Mouse (Mus musculus): ENCODE data around the gene Slain2. TPM values are rescaled to one million over a fixed set of nuclear protein-coding genes. Genes with fewer than 3 reads are reported as not detected.

The Slain2 gene
- polyA plus RNA-seq, 1 experiment from 2014 or later: 11.8 TPM

GRCm38 (mm10) chr5:72974602-72975001, 60.5 kb downstream of the Slain2 start, which contains the start of gene Gm10135:
Gm10135 (minus strand) TSS chr5:72974702.
- Histone ChIP-seq H3K4me2 (replicated peaks; ENCODE audit: low read depth, low read length) (no peak within 1 kb of the TSS), H3K9me3 (ENCODE audit: low read length) (no peaks in the 10 kb centered on the region), H3K27me3 (ENCODE audit: insufficient read depth, low read length) (no peaks in the 10 kb centered on the region), H3K27ac (ENCODE audit: low read length) (no peak within 1 kb of the TSS), H3K4me1 (ENCODE audit: insufficient read depth, low read length) (no peaks in the 10 kb centered on the region), H3K9ac (replicated peaks; ENCODE audit: low read length) (no peak within 1 kb of the TSS), H3K36me3 (ENCODE audit: insufficient read depth, low read length) (peaks cover 17% of the 10 kb centered on the region), H3K4me3 (ENCODE audit: low read length) (no peak within 1 kb of the TSS)
- no peak for ATAC-seq (ENCODE audit: low FRiP score, low TSS enrichment)
- 98% methylated on average over 7 of the region's 7 CpGs for WGBS

- H3K9me3 ChIP-seq (ENCODE audit: low read length): no peaks in the 10 kb centered on the region
- no peak for ATAC-seq (ENCODE audit: low FRiP score, low TSS enrichment)
- H3K36me3 ChIP-seq (ENCODE audit: insufficient read depth, low read length): peaks cover 24% of the 10 kb centered on the region
- H3K9ac ChIP-seq (replicated peaks; ENCODE audit: low read length): no peak overlapping the region
- no peak overlapping the region for H3K4me2 ChIP-seq (replicated peaks; ENCODE audit: low read depth, low read length)
- H3K4me3 ChIP-seq (ENCODE audit: low read length): no peak overlapping the region
- WGBS: 84% methylated on average over 6 of the region's 6 CpGs
- H3K4me1 ChIP-seq (ENCODE audit: insufficient read depth, low read length): no peaks in the 10 kb centered on the region
- no peaks in the 10 kb centered on the region for H3K27me3 ChIP-seq (ENCODE audit: insufficient read depth, low read length)
- no peak overlapping the region for H3K27ac ChIP-seq (ENCODE audit: low read length)
Measured at GRCm38 (mm10) chr5:72975996-72976395, 61.9 kb downstream of the Slain2 start.

GRCm38 (mm10) chr5:72976539-72976938, 62.4 kb downstream of the Slain2 start:
- H3K9ac ChIP-seq (replicated peaks; ENCODE audit: low read length): no peak overlapping the region
- no peak for ATAC-seq (ENCODE audit: low FRiP score, low TSS enrichment)
- H3K4me2 ChIP-seq (replicated peaks; ENCODE audit: low read depth, low read length): no peak overlapping the region
- H3K36me3 ChIP-seq (ENCODE audit: insufficient read depth, low read length): peaks cover 27% of the 10 kb centered on the region
- H3K9me3 ChIP-seq (ENCODE audit: low read length): no peaks in the 10 kb centered on the region
- no peaks in the 10 kb centered on the region for H3K27me3 ChIP-seq (ENCODE audit: insufficient read depth, low read length)
- H3K4me3 ChIP-seq (ENCODE audit: low read length): no peak overlapping the region
- H3K4me1 ChIP-seq (ENCODE audit: insufficient read depth, low read length): no peaks in the 10 kb centered on the region
- 81% methylated on average over 4 of the region's 4 CpGs for WGBS
- no peak overlapping the region for H3K27ac ChIP-seq (ENCODE audit: low read length)

- WGBS: 6% methylated on average over 2 of the region's 2 CpGs
- H3K4me1 ChIP-seq (ENCODE audit: insufficient read depth, low read length): no peaks in the 10 kb centered on the region
Measured at GRCm38 (mm10) chr5:72984091-72984490, 70.0 kb downstream of the Slain2 start.

GRCm38 (mm10) chr5:72987786-72988185, 73.7 kb downstream of the Slain2 start:
- WGBS: 90% methylated on average over 7 of the region's 7 CpGs
- no peaks in the 10 kb centered on the region for H3K36me3 ChIP-seq (ENCODE audit: insufficient read depth, low read length)
- H3K4me3 ChIP-seq (ENCODE audit: low read length): no peak overlapping the region
- no peak overlapping the region for H3K4me2 ChIP-seq (replicated peaks; ENCODE audit: low read depth, low read length)
- no peak overlapping the region for H3K9ac ChIP-seq (replicated peaks; ENCODE audit: low read length)
- ATAC-seq (ENCODE audit: low FRiP score, low TSS enrichment): no peak
- H3K27me3 ChIP-seq (ENCODE audit: insufficient read depth, low read length): no peaks in the 10 kb centered on the region
- H3K4me1 ChIP-seq (ENCODE audit: insufficient read depth, low read length): no peaks in the 10 kb centered on the region
- no peak overlapping the region for H3K27ac ChIP-seq (ENCODE audit: low read length)
- H3K9me3 ChIP-seq (ENCODE audit: low read length): no peaks in the 10 kb centered on the region

More at GRCm38 (mm10) chr5:72984091-72984490, 70.0 kb downstream of the Slain2 start:
- no peaks in the 10 kb centered on the region for H3K27me3 ChIP-seq (ENCODE audit: insufficient read depth, low read length)
- H3K9me3 ChIP-seq (ENCODE audit: low read length): no peaks in the 10 kb centered on the region
- peaks cover 10% of the 10 kb centered on the region for H3K36me3 ChIP-seq (ENCODE audit: insufficient read depth, low read length)
- H3K4me3 ChIP-seq (ENCODE audit: low read length): no peak overlapping the region
- no peak overlapping the region for H3K4me2 ChIP-seq (replicated peaks; ENCODE audit: low read depth, low read length)
- H3K9ac ChIP-seq (replicated peaks; ENCODE audit: low read length): no peak overlapping the region
- H3K27ac ChIP-seq (ENCODE audit: low read length): no peak overlapping the region
- ATAC-seq (ENCODE audit: low FRiP score, low TSS enrichment): peak; percentile 15; the same call in 1 of the 2 replicates

GRCm38 (mm10) chr5:72989756-72990155, 75.7 kb downstream of the Slain2 start:
- Histone ChIP-seq H3K9me3 (ENCODE audit: low read length) (no peaks in the 10 kb centered on the region), H3K27ac (ENCODE audit: low read length) (no peak overlapping the region), H3K27me3 (ENCODE audit: insufficient read depth, low read length) (no peaks in the 10 kb centered on the region), H3K9ac (replicated peaks; ENCODE audit: low read length) (no peak overlapping the region), H3K4me2 (replicated peaks; ENCODE audit: low read depth, low read length) (no peak overlapping the region), H3K36me3 (ENCODE audit: insufficient read depth, low read length) (no peaks in the 10 kb centered on the region), H3K4me3 (ENCODE audit: low read length) (no peak overlapping the region), H3K4me1 (ENCODE audit: insufficient read depth, low read length) (no peaks in the 10 kb centered on the region)
- WGBS: 57% methylated on average over 8 of the region's 8 CpGs
- no peak for ATAC-seq (ENCODE audit: low FRiP score, low TSS enrichment)

- 94% methylated on average over 1 of the region's 1 CpGs for WGBS
- Histone ChIP-seq H3K4me2 (replicated peaks; ENCODE audit: low read depth, low read length) (no peak overlapping the region), H3K4me1 (ENCODE audit: insufficient read depth, low read length) (peaks cover 6% of the 10 kb centered on the region), H3K27ac (ENCODE audit: low read length) (no peak overlapping the region), H3K9me3 (ENCODE audit: low read length) (no peaks in the 10 kb centered on the region), H3K36me3 (ENCODE audit: insufficient read depth, low read length) (no peaks in the 10 kb centered on the region), H3K27me3 (ENCODE audit: insufficient read depth, low read length) (no peaks in the 10 kb centered on the region), H3K9ac (replicated peaks; ENCODE audit: low read length) (no peak overlapping the region), H3K4me3 (ENCODE audit: low read length) (no peak overlapping the region)
- ATAC-seq (ENCODE audit: low FRiP score, low TSS enrichment): no peak
Measured at GRCm38 (mm10) chr5:72992474-72992873, 78.4 kb downstream of the Slain2 start.

GRCm38 (mm10) chr5:72994424-72994823, 80.3 kb downstream of the Slain2 start:
- ATAC-seq (ENCODE audit: low FRiP score, low TSS enrichment): no peak; the same call in 1 of the 2 replicates
- Histone ChIP-seq H3K27ac (ENCODE audit: low read length) (no peak overlapping the region), H3K4me3 (ENCODE audit: low read length) (no peak overlapping the region), H3K27me3 (ENCODE audit: insufficient read depth, low read length) (no peaks in the 10 kb centered on the region), H3K9me3 (ENCODE audit: low read length) (no peaks in the 10 kb centered on the region), H3K4me1 (ENCODE audit: insufficient read depth, low read length) (peaks cover 6% of the 10 kb centered on the region), H3K36me3 (ENCODE audit: insufficient read depth, low read length) (no peaks in the 10 kb centered on the region), H3K4me2 (replicated peaks; ENCODE audit: low read depth, low read length) (no peak overlapping the region), H3K9ac (replicated peaks; ENCODE audit: low read length) (no peak overlapping the region)
- 40% methylated on average over 8 of the region's 8 CpGs for WGBS

GRCm38 (mm10) chr5:72994928-72995327, 80.8 kb downstream of the Slain2 start:
- ATAC-seq (ENCODE audit: low FRiP score, low TSS enrichment): no peak
- Histone ChIP-seq H3K4me1 (ENCODE audit: insufficient read depth, low read length) (peaks cover 6% of the 10 kb centered on the region), H3K4me3 (ENCODE audit: low read length) (no peak overlapping the region), H3K27ac (ENCODE audit: low read length) (no peak overlapping the region), H3K36me3 (ENCODE audit: insufficient read depth, low read length) (no peaks in the 10 kb centered on the region), H3K27me3 (ENCODE audit: insufficient read depth, low read length) (no peaks in the 10 kb centered on the region), H3K4me2 (replicated peaks; ENCODE audit: low read depth, low read length) (no peak overlapping the region), H3K9me3 (ENCODE audit: low read length) (no peaks in the 10 kb centered on the region), H3K9ac (replicated peaks; ENCODE audit: low read length) (no peak overlapping the region)
- 47% methylated on average over 2 of the region's 2 CpGs for WGBS

GRCm38 (mm10) chr5:72995379-72995778, 81.3 kb downstream of the Slain2 start:
- ATAC-seq (ENCODE audit: low FRiP score, low TSS enrichment): peak; percentile 35; the same call in 1 of the 2 replicates
- Histone ChIP-seq H3K9me3 (ENCODE audit: low read length) (no peaks in the 10 kb centered on the region), H3K27ac (ENCODE audit: low read length) (no peak overlapping the region), H3K36me3 (ENCODE audit: insufficient read depth, low read length) (no peaks in the 10 kb centered on the region), H3K4me1 (ENCODE audit: insufficient read depth, low read length) (peaks cover 6% of the 10 kb centered on the region), H3K27me3 (ENCODE audit: insufficient read depth, low read length) (no peaks in the 10 kb centered on the region), H3K9ac (replicated peaks; ENCODE audit: low read length) (no peak overlapping the region), H3K4me3 (ENCODE audit: low read length) (no peak overlapping the region), H3K4me2 (replicated peaks; ENCODE audit: low read depth, low read length) (no peak overlapping the region)
- WGBS: 14% methylated on average over 10 of the region's 10 CpGs

Measured in kidney, embryonic 16.5 days (tissue).